Mouse (Mus musculus): ENCODE data around the gene Slc35b2. TPM values are rescaled to one million over a fixed set of nuclear protein-coding genes. Genes with fewer than 3 reads are reported as not detected.

Gene Slc35b2
- total and polyA plus RNA-seq, 3 experiments = 57.2 to 101 (median 73.9) TPM

- no peak for DNase-seq (ENCODE audit: extremely low read depth)
- no peak overlapping the region for H3K4me2 ChIP-seq (ENCODE audit: insufficient read depth, low read depth, poor library complexity, severe bottlenecking)
- dilution Hi-C loops (cut with MboI; ENCODE audit: extremely low pct_ligation_motif_present, extremely low pct_unique_long_range_greater_than_20kb, low sequenced_read_pairs) = no loop called here
- no peak overlapping the region for H3K9ac ChIP-seq (ENCODE audit: insufficient read depth, low read depth)
- TF ChIP-seq ZKSCAN1 (IDR thresholded peaks at IDR 0.05; ENCODE audit: borderline replicate concordance, low read depth, low read length) = no peak
- no peak for TF ChIP-seq SIN3A (IDR thresholded peaks at IDR 0.05; ENCODE audit: low read length)
- TF ChIP-seq ELF1 (IDR thresholded peaks at IDR 0.05; ENCODE audit: low read depth, low read length) = no peak
- TF ChIP-seq ETS1 (conservative IDR thresholded peaks at IDR 0.05; ENCODE audit: low read depth, low read length) = no peak
- no peak for TF ChIP-seq USF2 (conservative IDR thresholded peaks at IDR 0.05; ENCODE audit: low read depth, low read length)
- TF ChIP-seq CHD2 (IDR thresholded peaks at IDR 0.05; ENCODE audit: low read length) = no peak
- TF ChIP-seq ZC3H11A (IDR thresholded peaks at IDR 0.05; ENCODE audit: low read depth, low read length) = no peak
- TF ChIP-seq KAT2A (IDR thresholded peaks at IDR 0.05; ENCODE audit: insufficient replicate concordance, low read length) = no peak
- TF ChIP-seq JUND (conservative IDR thresholded peaks at IDR 0.05; ENCODE audit: low read depth, low read length) = no peak
- no peak for TF ChIP-seq MYC (IDR thresholded peaks at IDR 0.05; ENCODE audit: low read depth, low read length)
- TF ChIP-seq HCFC1 (IDR thresholded peaks at IDR 0.05; ENCODE audit: low read depth, low read length) = no peak
- H3K27ac ChIP-seq (ENCODE audit: insufficient read depth, low read depth) = no peak overlapping the region
- in situ Hi-C loops (cut with MboI; ENCODE audit: low pct_ligation_motif_present, low pct_unique_long_range_greater_than_20kb, low sequenced_read_pairs) = loop anchor here (5.0 kb wide), 2 partner anchors 37 to 127 kb away; no protein-coding TSS in a partner anchor
- H3K9me3 ChIP-seq (replicated peaks; ENCODE audit: low read length) = peaks cover 10% of the 10 kb centered on the region
- no peak overlapping the region for H3K4me3 ChIP-seq (replicated peaks in 1 of 3; ENCODE audit: low read depth in 2 of 3, low read length in 2 of 3, poor library complexity in 1 of 3)
- H3K79me2 ChIP-seq (replicated peaks; ENCODE audit: control insufficient read depth, extremely low read depth, insufficient read depth, poor library complexity, severe bottlenecking) = 0 out of 2 replicates have a peak, but pooled peaks cover 3% of the 10 kb centered on the region
- peaks cover 13 to 42% of the 10 kb centered on the region in 2 experiments for H3K4me1 ChIP-seq (ENCODE audit: control insufficient read depth in 1 of 2, insufficient read depth in 2 of 2)
- peaks cover 30 to 68% of the 10 kb centered on the region in 2 experiments for H3K36me3 ChIP-seq (replicated peaks in 1 of 2; ENCODE audit: control insufficient read depth in 1 of 2, insufficient read depth in 1 of 2, low read length in 1 of 2)
- no peaks in the 10 kb centered on the region for H3K27me3 ChIP-seq (replicated peaks)
Observed at GRCm38 (mm10) chr17:45589844-45590243, 26.2 kb downstream of the Slc35b2 start.

GRCm38 (mm10) chr17:45590410-45590809, 26.7 kb downstream of the Slc35b2 start:
- Histone ChIP-seq H3K79me2 (replicated peaks; ENCODE audit: control insufficient read depth, extremely low read depth, insufficient read depth, poor library complexity, severe bottlenecking) (0 out of 2 replicates have a peak, but pooled peaks cover 3% of the 10 kb centered on the region), H3K27ac (ENCODE audit: insufficient read depth, low read depth) (no peak overlapping the region), H3K27me3 (replicated peaks) (no peaks in the 10 kb centered on the region), H3K9ac (ENCODE audit: insufficient read depth, low read depth) (no peak overlapping the region), H3K36me3 (replicated peaks in 1 of 2; ENCODE audit: control insufficient read depth in 1 of 2, insufficient read depth in 1 of 2, low read length in 1 of 2) (peaks cover 27 to 62% of the 10 kb centered on the region in 2 experiments), H3K4me1 (ENCODE audit: control insufficient read depth in 1 of 2, insufficient read depth in 2 of 2) (peaks cover 13 to 37% of the 10 kb centered on the region in 2 experiments), H3K4me3 (replicated peaks in 1 of 3; ENCODE audit: low read depth in 2 of 3, low read length in 2 of 3, poor library complexity in 1 of 3) (no peak overlapping the region), H3K9me3 (replicated peaks; ENCODE audit: low read length) (peaks cover 10% of the 10 kb centered on the region), H3K4me2 (ENCODE audit: insufficient read depth, low read depth, poor library complexity, severe bottlenecking) (no peak overlapping the region)
- dilution Hi-C loops (cut with MboI; ENCODE audit: extremely low pct_ligation_motif_present, extremely low pct_unique_long_range_greater_than_20kb, low sequenced_read_pairs) (no loop called here), in situ Hi-C loops (cut with MboI; ENCODE audit: low pct_ligation_motif_present, low pct_unique_long_range_greater_than_20kb, low sequenced_read_pairs) (no loop called here)
- no peak for DNase-seq (ENCODE audit: extremely low read depth)
- no peak for TF ChIP-seq POLR2A (IDR thresholded peaks at IDR 0.05; ENCODE audit: low read depth, low read length)
- TF ChIP-seq MAZ (IDR thresholded peaks at IDR 0.05; ENCODE audit: low read depth, low read length) = no peak
- no peak for TF ChIP-seq ZMIZ1 (IDR thresholded peaks at IDR 0.05; ENCODE audit: low read depth, low read length)
- no peak for TF ChIP-seq KAT2A (IDR thresholded peaks at IDR 0.05; ENCODE audit: insufficient replicate concordance, low read length)
- TF ChIP-seq SMC3 (IDR thresholded peaks at IDR 0.05; ENCODE audit: low read depth, low read length) = no peak
- TF ChIP-seq ZC3H11A (IDR thresholded peaks at IDR 0.05; ENCODE audit: low read depth, low read length) = no peak
- no peak for TF ChIP-seq PAX5 (IDR thresholded peaks at IDR 0.05; ENCODE audit: low read length)
- no peak for TF ChIP-seq MYC (IDR thresholded peaks at IDR 0.05; ENCODE audit: low read depth, low read length)
- TF ChIP-seq CHD1 (IDR thresholded peaks at IDR 0.05; ENCODE audit: low read depth, low read length) = no peak

All from CH12.LX (cell line).